Mouse (Mus musculus): ENCODE data around the gene Ercc2. TPM values are rescaled to one million over a fixed set of nuclear protein-coding genes. Genes with fewer than 3 reads are reported as not detected.

Gene Ercc2
- polyA plus RNA-seq (2015; fragmentation: Nextera tagmentation; extraction: Ambion mirVana): 25.3 and 28.5 TPM in 2 replicates

GRCm38 (mm10) chr7:19381377-19382165, at the start of gene Ercc2:
Ercc2 (plus strand) TSS chr7:19382010.
- H3K27ac ChIP-seq (ENCODE audit: low read length): peak within 1 kb of the TSS; percentile 53
- H3K9ac ChIP-seq (replicated peaks; ENCODE audit: low read depth, low read length): peak within 1 kb of the TSS; percentile 84
- H3K36me3 ChIP-seq (ENCODE audit: control insufficient read depth, insufficient read depth): 0 out of 2 replicates have a peak, but pooled peaks cover 10% of the 10 kb centered on the region
- peak within 1 kb of the TSS; percentile 95 for H3K4me3 ChIP-seq (replicated peaks; ENCODE audit: low read length)
- H3K27me3 ChIP-seq (replicated peaks; ENCODE audit: control insufficient read depth, insufficient read depth, low read length): no peaks in the 10 kb centered on the region
- peak within 1 kb of the TSS; percentile 87 for H3K4me2 ChIP-seq (ENCODE audit: low read length)
- ATAC-seq: peak; percentile 97
- H3K9me3 ChIP-seq (ENCODE audit: control insufficient read depth, low read length): no peaks in the 10 kb centered on the region
- peaks cover 17% of the 10 kb centered on the region for H3K4me1 ChIP-seq (replicated peaks; ENCODE audit: control insufficient read depth, insufficient read depth, low read length)
- 7% methylated on average over 46 of the region's 48 CpGs for WGBS

- under 1% methylated on average over 52 of the region's 52 CpGs for WGBS
- peak; percentile 75 for ATAC-seq
- H3K9ac ChIP-seq (replicated peaks; ENCODE audit: low read depth, low read length): peak overlapping the region; percentile 92
These were observed 49.0 kb upstream of the Ercc2 start for GRCm38 (mm10) chr7:19332709-19333352.

GRCm38 (mm10) chr7:19335583-19335982, 46.2 kb upstream of the Ercc2 start:
- 43% methylated on average over 3 of the region's 3 CpGs for WGBS
- H3K27me3 ChIP-seq (replicated peaks; ENCODE audit: control insufficient read depth, insufficient read depth, low read length): no peaks in the 10 kb centered on the region
- H3K4me3 ChIP-seq (replicated peaks; ENCODE audit: low read length): no peak overlapping the region
- ATAC-seq: no peak
- H3K9ac ChIP-seq (replicated peaks; ENCODE audit: low read depth, low read length): no peak overlapping the region
- H3K9me3 ChIP-seq (ENCODE audit: control insufficient read depth, low read length): no peaks in the 10 kb centered on the region
- H3K36me3 ChIP-seq (ENCODE audit: control insufficient read depth, insufficient read depth): no peaks in the 10 kb centered on the region
- no peak overlapping the region for H3K4me2 ChIP-seq (ENCODE audit: low read length)
- H3K4me1 ChIP-seq (replicated peaks; ENCODE audit: control insufficient read depth, insufficient read depth, low read length): peaks cover 9% of the 10 kb centered on the region
- no peak overlapping the region for H3K27ac ChIP-seq (ENCODE audit: low read length)

More at GRCm38 (mm10) chr7:19332709-19333352, 49.0 kb upstream of the Ercc2 start:
- Histone ChIP-seq H3K36me3 (ENCODE audit: control insufficient read depth, insufficient read depth) (no peaks in the 10 kb centered on the region), H3K4me1 (replicated peaks; ENCODE audit: control insufficient read depth, insufficient read depth, low read length) (peaks cover 9% of the 10 kb centered on the region), H3K27ac (ENCODE audit: low read length) (peak overlapping the region; percentile 78), H3K9me3 (ENCODE audit: control insufficient read depth, low read length) (no peaks in the 10 kb centered on the region), H3K27me3 (replicated peaks; ENCODE audit: control insufficient read depth, insufficient read depth, low read length) (no peaks in the 10 kb centered on the region), H3K4me3 (replicated peaks; ENCODE audit: low read length) (peak overlapping the region; percentile 71), H3K4me2 (ENCODE audit: low read length) (peak overlapping the region; percentile 93)

GRCm38 (mm10) chr7:19337122-19337521, 44.7 kb upstream of the Ercc2 start:
- no peak overlapping the region for H3K27ac ChIP-seq (ENCODE audit: low read length)

GRCm38 (mm10) chr7:19338060-19338459, 43.8 kb upstream of the Ercc2 start:
- Histone ChIP-seq H3K36me3 (ENCODE audit: control insufficient read depth, insufficient read depth) (no peaks in the 10 kb centered on the region), H3K27me3 (replicated peaks; ENCODE audit: control insufficient read depth, insufficient read depth, low read length) (no peaks in the 10 kb centered on the region; the same call in 1 of the 2 replicates), H3K4me2 (ENCODE audit: low read length) (no peak overlapping the region), H3K9me3 (ENCODE audit: control insufficient read depth, low read length) (no peaks in the 10 kb centered on the region), H3K9ac (replicated peaks; ENCODE audit: low read depth, low read length) (no peak overlapping the region), H3K27ac (ENCODE audit: low read length) (no peak overlapping the region), H3K4me3 (replicated peaks; ENCODE audit: low read length) (no peak overlapping the region), H3K4me1 (replicated peaks; ENCODE audit: control insufficient read depth, insufficient read depth, low read length) (peaks cover 15% of the 10 kb centered on the region)
- ATAC-seq: no peak
- WGBS: 68% methylated on average over 2 of the region's 2 CpGs

More at GRCm38 (mm10) chr7:19337122-19337521, 44.7 kb upstream of the Ercc2 start:
- peaks cover 16% of the 10 kb centered on the region for H3K4me1 ChIP-seq (replicated peaks; ENCODE audit: control insufficient read depth, insufficient read depth, low read length)
- H3K4me3 ChIP-seq (replicated peaks; ENCODE audit: low read length): no peak overlapping the region
- H3K36me3 ChIP-seq (ENCODE audit: control insufficient read depth, insufficient read depth): no peaks in the 10 kb centered on the region
- no peaks in the 10 kb centered on the region for H3K9me3 ChIP-seq (ENCODE audit: control insufficient read depth, low read length)
- H3K9ac ChIP-seq (replicated peaks; ENCODE audit: low read depth, low read length): no peak overlapping the region
- no peaks in the 10 kb centered on the region; the same call in 1 of the 2 replicates for H3K27me3 ChIP-seq (replicated peaks; ENCODE audit: control insufficient read depth, insufficient read depth, low read length)
- no peak overlapping the region for H3K4me2 ChIP-seq (ENCODE audit: low read length)
- 72% methylated on average over 10 of the region's 10 CpGs for WGBS
- ATAC-seq: no peak

- H3K36me3 ChIP-seq (ENCODE audit: control insufficient read depth, insufficient read depth): no peaks in the 10 kb centered on the region
- no peaks in the 10 kb centered on the region; the same call in 1 of the 2 replicates for H3K27me3 ChIP-seq (replicated peaks; ENCODE audit: control insufficient read depth, insufficient read depth, low read length)
- H3K9me3 ChIP-seq (ENCODE audit: control insufficient read depth, low read length): no peaks in the 10 kb centered on the region
- no peak for ATAC-seq
- 74% methylated on average over 7 of the region's 7 CpGs for WGBS
- H3K4me3 ChIP-seq (replicated peaks; ENCODE audit: low read length): no peak overlapping the region
- H3K27ac ChIP-seq (ENCODE audit: low read length): no peak overlapping the region
- no peak overlapping the region for H3K9ac ChIP-seq (replicated peaks; ENCODE audit: low read depth, low read length)
- peaks cover 14% of the 10 kb centered on the region for H3K4me1 ChIP-seq (replicated peaks; ENCODE audit: control insufficient read depth, insufficient read depth, low read length)
- H3K4me2 ChIP-seq (ENCODE audit: low read length): no peak overlapping the region
These were observed 43.2 kb upstream of the Ercc2 start for GRCm38 (mm10) chr7:19338596-19338995.

GRCm38 (mm10) chr7:19341250-19341649, 40.6 kb upstream of the Ercc2 start:
- Histone ChIP-seq H3K27ac (ENCODE audit: low read length) (no peak overlapping the region), H3K36me3 (ENCODE audit: control insufficient read depth, insufficient read depth) (no peaks in the 10 kb centered on the region), H3K9ac (replicated peaks; ENCODE audit: low read depth, low read length) (no peak overlapping the region), H3K4me2 (ENCODE audit: low read length) (peak overlapping the region; percentile 98; the same call in 1 of the 2 replicates), H3K4me1 (replicated peaks; ENCODE audit: control insufficient read depth, insufficient read depth, low read length) (peaks cover 29% of the 10 kb centered on the region), H3K27me3 (replicated peaks; ENCODE audit: control insufficient read depth, insufficient read depth, low read length) (no peaks in the 10 kb centered on the region; the same call in 1 of the 2 replicates), H3K9me3 (ENCODE audit: control insufficient read depth, low read length) (no peaks in the 10 kb centered on the region), H3K4me3 (replicated peaks; ENCODE audit: low read length) (no peak overlapping the region)
- no peak for ATAC-seq
- 29% methylated on average over 10 of the region's 10 CpGs for WGBS

- Histone ChIP-seq H3K9ac (replicated peaks; ENCODE audit: low read depth, low read length) (peak overlapping the region; percentile 57), H3K27me3 (replicated peaks; ENCODE audit: control insufficient read depth, insufficient read depth, low read length) (no peaks in the 10 kb centered on the region; the same call in 1 of the 2 replicates), H3K4me1 (replicated peaks; ENCODE audit: control insufficient read depth, insufficient read depth, low read length) (peaks cover 29% of the 10 kb centered on the region), H3K27ac (ENCODE audit: low read length) (no peak overlapping the region), H3K9me3 (ENCODE audit: control insufficient read depth, low read length) (no peaks in the 10 kb centered on the region), H3K4me3 (replicated peaks; ENCODE audit: low read length) (peak overlapping the region; percentile 53), H3K36me3 (ENCODE audit: control insufficient read depth, insufficient read depth) (no peaks in the 10 kb centered on the region), H3K4me2 (ENCODE audit: low read length) (peak overlapping the region; percentile 98)
- under 1% methylated on average over 41 of the region's 41 CpGs for WGBS
- ATAC-seq: no peak
These were observed 39.9 kb upstream of the Ercc2 start for GRCm38 (mm10) chr7:19341761-19342409.

All from forebrain, embryonic 16.5 days (tissue).